Mouse (Mus musculus): Measurements from ENCODE around the gene Dgcr6.

DNA sequence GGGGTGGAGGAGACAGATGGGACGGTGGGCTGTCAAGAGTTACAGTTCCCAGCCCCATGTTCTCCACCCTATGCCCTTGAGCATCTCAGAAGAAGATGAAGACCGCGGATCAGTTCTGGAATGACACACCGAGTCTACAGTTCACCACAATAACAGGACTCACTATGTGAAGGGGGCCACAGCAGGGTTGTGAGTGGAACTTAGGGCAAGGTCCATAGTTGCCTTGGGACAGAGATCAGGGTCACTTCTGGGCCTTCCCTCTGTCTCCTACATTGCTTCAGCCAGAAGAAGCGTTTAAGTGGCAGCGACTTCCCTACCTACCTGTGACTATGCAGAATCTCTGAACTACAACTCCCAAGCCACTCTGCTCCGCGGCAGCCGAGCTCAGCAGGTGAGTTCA is 15.6 kb upstream of the Dgcr6 start:
- TF ChIP-seq CTCF (IDR thresholded peaks at IDR 0.05; ENCODE audit: insufficient read depth, low read depth, low read length) (no peak), POLR2A (IDR thresholded peaks at IDR 0.05; ENCODE audit: insufficient read depth, low read depth, low read length) (no peak)
